Mouse (Mus musculus): ENCODE measurements at regions not wholly inside any gene's neighbourhood (a gene's known extent, or its start where the extent isn't known, plus 50 kb on each side); places are given as distances from the start of the nearest gene placed in this dataset.

DNA sequence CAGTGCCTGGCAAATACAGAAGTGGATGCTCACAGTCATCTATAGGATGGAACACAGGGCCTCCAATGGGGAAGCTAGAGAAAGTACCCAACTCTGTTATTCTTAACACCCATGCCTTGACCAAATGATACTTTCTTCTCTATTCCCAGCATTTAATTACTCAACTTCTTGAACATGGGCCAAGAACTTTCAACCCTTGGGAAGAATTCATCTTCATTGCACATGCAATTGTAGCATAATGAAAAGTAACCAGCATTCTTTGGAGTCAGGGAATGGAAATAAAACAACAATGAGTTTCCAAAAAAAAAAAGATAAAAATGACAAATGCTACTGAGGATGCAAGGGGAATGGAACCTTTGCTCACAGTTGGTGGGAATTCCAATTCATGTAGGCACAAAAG lies 274.1 kb downstream of the Hdgfl1 start:
- H3K4me3 ChIP-seq (ENCODE audit: low read depth, low read length): no peak overlapping the region
- no peaks in the 10 kb centered on the region for H3K36me3 ChIP-seq (replicated peaks)
- no peaks in the 10 kb centered on the region for H3K27me3 ChIP-seq (ENCODE audit: insufficient read depth, low read length)
- no peak for DNase-seq (ENCODE audit: low spot score)
- no peaks in the 10 kb centered on the region for H3K9me3 ChIP-seq (replicated peaks)
- no peaks in the 10 kb centered on the region for H3K4me1 ChIP-seq (ENCODE audit: insufficient read depth, low read depth, low read length)
- ATAC-seq (ENCODE audit: extremely low read depth, insufficient number of reproducible peaks, low FRiP score, poor library complexity, severe bottlenecking): no peak
- TF ChIP-seq CTCF (IDR thresholded peaks at IDR 0.05; ENCODE audit: low read depth, low read length): no peak
- TF ChIP-seq GATA2 (IDR thresholded peaks at IDR 0.05; ENCODE audit: borderline replicate concordance, low read depth, low read length): no peak
- no peak for TF ChIP-seq GATA1 (IDR thresholded peaks at IDR 0.05; ENCODE audit: borderline replicate concordance, low read length)
- TF ChIP-seq TAL1 (conservative IDR thresholded peaks at IDR 0.05; ENCODE audit: low read depth, low read length): no peak
- TF ChIP-seq POLR2AphosphoS5 (IDR thresholded peaks at IDR 0.05; ENCODE audit: insufficient replicate concordance, low read depth, low read length): no peak

DNA sequence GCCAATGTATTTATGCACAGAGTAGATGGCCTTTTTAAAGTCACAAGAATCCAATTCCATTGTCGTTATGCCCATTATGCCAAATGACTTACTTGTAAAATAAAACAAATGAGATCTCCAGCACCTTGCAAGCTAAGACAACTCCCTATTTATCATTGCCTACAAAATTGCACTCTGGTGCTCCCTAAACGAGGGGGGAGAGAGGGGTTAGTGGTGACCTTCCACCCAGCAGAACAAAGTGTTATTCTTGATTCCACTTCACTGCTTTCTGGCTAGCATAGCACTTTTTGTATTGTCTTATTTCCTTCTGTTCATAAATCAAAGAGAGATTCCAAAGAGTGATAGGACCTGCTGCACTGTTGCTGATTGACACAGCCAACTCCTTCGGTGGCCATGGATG lies 300.6 kb downstream of the Hdgfl1 start:
- ATAC-seq (ENCODE audit: extremely low read depth, insufficient number of reproducible peaks, low FRiP score, poor library complexity, severe bottlenecking) (no peak), DNase-seq (ENCODE audit: low spot score) (no peak)
- no peaks in the 10 kb centered on the region for H3K27me3 ChIP-seq (ENCODE audit: insufficient read depth, low read length)
- no peaks in the 10 kb centered on the region for H3K9me3 ChIP-seq (replicated peaks)
- no peak for TF ChIP-seq GATA2 (IDR thresholded peaks at IDR 0.05; ENCODE audit: borderline replicate concordance, low read depth, low read length)
- no peak for TF ChIP-seq POLR2AphosphoS5 (IDR thresholded peaks at IDR 0.05; ENCODE audit: insufficient replicate concordance, low read depth, low read length)
- no peak for TF ChIP-seq TAL1 (conservative IDR thresholded peaks at IDR 0.05; ENCODE audit: low read depth, low read length)
- TF ChIP-seq GATA1 (IDR thresholded peaks at IDR 0.05; ENCODE audit: borderline replicate concordance, low read length): no peak
- TF ChIP-seq CTCF (IDR thresholded peaks at IDR 0.05; ENCODE audit: low read depth, low read length): no peak
- no peak overlapping the region for H3K4me3 ChIP-seq (ENCODE audit: low read depth, low read length)
- H3K36me3 ChIP-seq (replicated peaks): no peaks in the 10 kb centered on the region
- H3K4me1 ChIP-seq (ENCODE audit: insufficient read depth, low read depth, low read length): no peaks in the 10 kb centered on the region

DNA sequence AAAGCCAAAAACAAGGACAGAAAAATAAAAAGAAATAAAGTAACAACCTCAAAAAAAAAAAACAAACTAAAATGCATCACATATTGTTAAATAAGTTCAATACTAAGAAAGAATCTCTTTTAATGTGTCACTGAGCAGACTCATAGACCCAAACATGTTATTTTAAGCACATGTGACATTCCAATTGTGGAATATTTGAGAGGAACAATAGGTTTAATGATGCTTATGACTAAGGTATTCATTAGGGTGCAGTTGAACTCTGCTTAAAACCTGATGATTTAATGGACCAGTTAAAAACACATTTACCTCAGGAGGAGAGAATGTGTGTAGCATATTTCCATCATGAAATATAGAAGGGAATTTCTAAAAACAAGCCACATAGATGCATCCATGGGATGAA lies 302.4 kb downstream of the Hdgfl1 start:
- H3K36me3 ChIP-seq (replicated peaks): no peaks in the 10 kb centered on the region
- ATAC-seq (ENCODE audit: extremely low read depth, insufficient number of reproducible peaks, low FRiP score, poor library complexity, severe bottlenecking): no peak
- no peaks in the 10 kb centered on the region for H3K9me3 ChIP-seq (replicated peaks)
- no peak for DNase-seq (ENCODE audit: low spot score)
- H3K4me1 ChIP-seq (ENCODE audit: insufficient read depth, low read depth, low read length): no peaks in the 10 kb centered on the region
- no peak for TF ChIP-seq CTCF (IDR thresholded peaks at IDR 0.05; ENCODE audit: low read depth, low read length)
- TF ChIP-seq TAL1 (conservative IDR thresholded peaks at IDR 0.05; ENCODE audit: low read depth, low read length): no peak
- TF ChIP-seq GATA2 (IDR thresholded peaks at IDR 0.05; ENCODE audit: borderline replicate concordance, low read depth, low read length): no peak
- TF ChIP-seq POLR2AphosphoS5 (IDR thresholded peaks at IDR 0.05; ENCODE audit: insufficient replicate concordance, low read depth, low read length): no peak
- TF ChIP-seq GATA1 (IDR thresholded peaks at IDR 0.05; ENCODE audit: borderline replicate concordance, low read length): no peak
- no peak overlapping the region for H3K4me3 ChIP-seq (ENCODE audit: low read depth, low read length)
- no peaks in the 10 kb centered on the region for H3K27me3 ChIP-seq (ENCODE audit: insufficient read depth, low read length)

DNA sequence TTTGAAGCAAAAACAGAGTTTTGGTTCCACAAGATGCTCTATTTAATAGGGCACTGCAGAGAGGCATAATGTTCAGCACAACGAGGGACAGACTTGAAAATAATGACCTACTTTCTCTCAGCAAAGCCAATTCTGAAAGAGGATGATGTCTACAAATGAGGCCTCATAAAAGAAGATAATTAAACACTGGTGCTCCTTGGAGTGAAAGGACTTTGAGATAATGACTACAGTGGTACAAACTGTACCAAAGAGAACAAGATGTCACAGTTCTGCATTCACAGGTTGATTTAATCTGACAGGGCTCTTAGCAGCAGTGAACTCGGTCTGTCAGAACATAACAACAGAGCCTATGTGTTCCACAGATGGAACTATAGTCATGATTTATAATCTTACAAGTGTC lies 305.4 kb downstream of the Hdgfl1 start:
- DNase-seq (ENCODE audit: low spot score) (no peak), ATAC-seq (ENCODE audit: extremely low read depth, insufficient number of reproducible peaks, low FRiP score, poor library complexity, severe bottlenecking) (no peak)
- TF ChIP-seq GATA2 (IDR thresholded peaks at IDR 0.05; ENCODE audit: borderline replicate concordance, low read depth, low read length) (no peak), TAL1 (conservative IDR thresholded peaks at IDR 0.05; ENCODE audit: low read depth, low read length) (no peak), CTCF (IDR thresholded peaks at IDR 0.05; ENCODE audit: low read depth, low read length) (no peak), GATA1 (IDR thresholded peaks at IDR 0.05; ENCODE audit: borderline replicate concordance, low read length) (no peak), POLR2AphosphoS5 (IDR thresholded peaks at IDR 0.05; ENCODE audit: insufficient replicate concordance, low read depth, low read length) (no peak)
- no peaks in the 10 kb centered on the region for H3K36me3 ChIP-seq (replicated peaks)
- no peaks in the 10 kb centered on the region for H3K9me3 ChIP-seq (replicated peaks)
- H3K4me3 ChIP-seq (ENCODE audit: low read depth, low read length): no peak overlapping the region
- no peaks in the 10 kb centered on the region for H3K27me3 ChIP-seq (ENCODE audit: insufficient read depth, low read length)
- H3K4me1 ChIP-seq (ENCODE audit: insufficient read depth, low read depth, low read length): no peaks in the 10 kb centered on the region

DNA sequence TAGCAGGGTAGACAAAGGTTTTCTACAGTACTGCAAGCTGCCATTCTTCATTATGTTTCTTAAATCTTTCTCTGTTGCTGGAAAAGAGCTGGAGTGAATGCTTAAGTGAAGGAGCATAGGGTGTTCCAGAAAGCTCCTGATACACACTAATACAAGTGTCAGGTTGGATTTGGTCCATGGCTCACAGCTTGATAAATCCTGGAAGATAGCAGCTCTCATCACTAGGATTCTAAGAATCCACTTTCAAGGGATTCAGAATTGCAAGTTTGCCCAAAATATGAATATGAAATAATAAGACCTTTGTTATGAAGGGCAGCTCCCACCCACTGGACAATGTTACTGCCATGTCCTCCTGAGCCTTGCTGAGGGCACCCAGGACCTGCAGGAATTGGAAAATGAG lies 305.9 kb downstream of the Hdgfl1 start:
- DNase-seq (ENCODE audit: low spot score) (no peak), ATAC-seq (ENCODE audit: extremely low read depth, insufficient number of reproducible peaks, low FRiP score, poor library complexity, severe bottlenecking) (no peak)
- no peaks in the 10 kb centered on the region for H3K4me1 ChIP-seq (ENCODE audit: insufficient read depth, low read depth, low read length)
- H3K9me3 ChIP-seq (replicated peaks): no peaks in the 10 kb centered on the region
- no peak overlapping the region for H3K4me3 ChIP-seq (ENCODE audit: low read depth, low read length)
- TF ChIP-seq GATA2 (IDR thresholded peaks at IDR 0.05; ENCODE audit: borderline replicate concordance, low read depth, low read length) (no peak), TAL1 (conservative IDR thresholded peaks at IDR 0.05; ENCODE audit: low read depth, low read length) (no peak), POLR2AphosphoS5 (IDR thresholded peaks at IDR 0.05; ENCODE audit: insufficient replicate concordance, low read depth, low read length) (no peak), GATA1 (IDR thresholded peaks at IDR 0.05; ENCODE audit: borderline replicate concordance, low read length) (no peak), CTCF (IDR thresholded peaks at IDR 0.05; ENCODE audit: low read depth, low read length) (no peak)
- H3K36me3 ChIP-seq (replicated peaks): no peaks in the 10 kb centered on the region
- H3K27me3 ChIP-seq (ENCODE audit: insufficient read depth, low read length): no peaks in the 10 kb centered on the region

DNA sequence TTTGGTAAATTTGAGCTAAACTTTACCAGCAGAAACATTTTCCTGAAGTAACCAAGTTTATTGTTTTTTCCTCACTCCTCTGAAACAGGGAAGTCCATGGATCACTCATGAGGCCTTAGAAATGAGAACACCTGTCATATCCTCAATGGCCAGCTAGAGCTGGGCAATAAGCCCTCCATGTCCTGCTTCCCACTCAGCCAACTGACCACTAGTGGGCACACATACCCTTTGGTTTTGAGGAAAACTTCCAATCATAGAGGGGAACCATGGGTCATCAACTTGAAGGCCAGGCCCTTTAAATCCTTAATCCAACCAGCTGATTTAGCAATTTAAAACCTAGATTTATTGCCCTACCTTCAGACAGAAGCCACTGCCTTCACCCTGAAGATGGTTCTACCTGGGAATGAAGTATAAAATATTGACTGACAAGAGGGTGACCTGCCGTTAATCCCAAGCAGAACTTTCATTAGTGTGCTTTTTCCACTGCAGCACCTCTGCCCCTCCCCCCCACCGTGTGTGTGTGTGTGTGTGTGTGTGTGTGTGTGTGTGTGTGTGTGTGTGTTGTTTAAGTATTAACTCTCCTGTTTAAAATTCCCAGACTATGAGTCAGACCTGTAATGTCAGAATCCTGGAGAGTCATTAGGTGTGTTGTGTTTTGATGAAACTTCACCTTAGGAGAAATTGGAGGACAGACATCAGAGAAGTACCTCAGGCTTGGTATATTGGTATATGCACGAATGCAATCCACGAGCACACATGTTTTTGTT lies 312.3 kb downstream of the Hdgfl1 start:
- no peak for TF ChIP-seq GATA2 (IDR thresholded peaks at IDR 0.05; ENCODE audit: borderline replicate concordance, low read depth, low read length)
- TF ChIP-seq GATA1 (IDR thresholded peaks at IDR 0.05; ENCODE audit: borderline replicate concordance, low read length): no peak
- no peak for TF ChIP-seq POLR2AphosphoS5 (IDR thresholded peaks at IDR 0.05; ENCODE audit: insufficient replicate concordance, low read depth, low read length)
- TF ChIP-seq CTCF (IDR thresholded peaks at IDR 0.05; ENCODE audit: low read depth, low read length): no peak
- no peak for TF ChIP-seq TAL1 (conservative IDR thresholded peaks at IDR 0.05; ENCODE audit: low read depth, low read length)
- ATAC-seq (ENCODE audit: extremely low read depth, insufficient number of reproducible peaks, low FRiP score, poor library complexity, severe bottlenecking) (no peak), DNase-seq (ENCODE audit: low spot score) (no peak)
- Histone ChIP-seq H3K36me3 (replicated peaks) (no peaks in the 10 kb centered on the region), H3K9me3 (replicated peaks) (no peaks in the 10 kb centered on the region), H3K4me1 (ENCODE audit: insufficient read depth, low read depth, low read length) (no peaks in the 10 kb centered on the region), H3K4me3 (ENCODE audit: low read depth, low read length) (no peak overlapping the region), H3K27me3 (ENCODE audit: insufficient read depth, low read length) (no peaks in the 10 kb centered on the region)

Data from G1E (cell line).